Mouse (Mus musculus) lung, embryonic 14.5 days (tissue): ENCODE measurements around the gene Uba52. TPM values are rescaled to one million over a fixed set of nuclear protein-coding genes. Genes with fewer than 3 reads are reported as not detected.

Experiments used
- ATAC-seq: fragments of 200-750 bp; cut with Nextera tagmentation; 2 replicates; pipeline ENCODE4 v1.8.0; 2017; ENCODE audit warnings: mild to moderate bottlenecking, moderate TSS enrichment, moderate library complexity; ENCODE audit not compliant: insufficient read depth
- DNase-seq: peaks from one replicate; pipeline ENCODE4 v3.0.0-alpha.2; 2015
- H3K27ac ChIP-seq: fragments of 300-500 bp; sonication (generic); 2 replicates; pipeline ENCODE4 v1.5.1; 2014; ENCODE audit warnings: low read depth, mild to moderate bottlenecking, moderate library complexity
- H3K27me3 ChIP-seq: fragments of 300-500 bp; sonication (generic); 2 replicates; pipeline ENCODE4 v1.6.1; 2014; ENCODE audit warnings: low read length, control low read depth; ENCODE audit not compliant: insufficient read depth
- H3K36me3 ChIP-seq: fragments of 300-500 bp; sonication (generic); 2 replicates; pipeline ENCODE4 v1.6.1; 2014; ENCODE audit warnings: control low read depth; ENCODE audit not compliant: insufficient read depth
- H3K4me1 ChIP-seq: fragments of 300-500 bp; sonication (generic); 2 replicates; pipeline ENCODE4 v1.6.1; 2014; ENCODE audit warnings: antibody characterized with exemption, control low read depth; ENCODE audit not compliant: insufficient read depth
- H3K4me2 ChIP-seq: fragments of 300-500 bp; sonication (generic); 2 replicates; pipeline ENCODE4 v1.6.1; 2014; ENCODE audit warnings: mild to moderate bottlenecking
- H3K4me3 ChIP-seq: fragments of 300-500 bp; sonication (generic); 2 replicates; pipeline ENCODE4 v1.5.1; 2014; ENCODE audit warnings: low read depth, low read length
- H3K9ac ChIP-seq: fragments of 300-500 bp; sonication (generic); 2 replicates; pipeline ENCODE4 v1.6.1; 2014
- H3K9me3 ChIP-seq: fragments of 300-500 bp; sonication (generic); 2 replicates; pipeline ENCODE4 v1.6.1; 2016; ENCODE audit warnings: low read depth, low read length, control low read depth
- CTCF ChIP-seq: IDR thresholded peaks from 2 replicates; pipeline ENCODE4 v1.5.1; 2016; ENCODE audit warnings: antibody characterized with exemption, low read depth
- WGBS: fragments of 180-500 bp; shearing (Covaris S2); extraction: QIAGEN DNeasy Blood & Tissue Kit; methylation state at CpG from one replicate; pipeline ENCODE4 v1.1.7; 2014; 5-methylcytosine and 5-hydroxymethylcytosine counted together
- polyA plus RNA-seq: library from polyadenylated mRNA; unstranded; fragments of >200 nt; fragmentation: Nextera tagmentation; extraction: Ambion mirVana; gene quantifications from 2 replicates; pipeline ENCODE4 v1.2.1, GENCODE M21; 2014

The Uba52 gene
- polyA plus RNA-seq, 1 experiment from 2014 or later: 1,036 TPM

DNA sequence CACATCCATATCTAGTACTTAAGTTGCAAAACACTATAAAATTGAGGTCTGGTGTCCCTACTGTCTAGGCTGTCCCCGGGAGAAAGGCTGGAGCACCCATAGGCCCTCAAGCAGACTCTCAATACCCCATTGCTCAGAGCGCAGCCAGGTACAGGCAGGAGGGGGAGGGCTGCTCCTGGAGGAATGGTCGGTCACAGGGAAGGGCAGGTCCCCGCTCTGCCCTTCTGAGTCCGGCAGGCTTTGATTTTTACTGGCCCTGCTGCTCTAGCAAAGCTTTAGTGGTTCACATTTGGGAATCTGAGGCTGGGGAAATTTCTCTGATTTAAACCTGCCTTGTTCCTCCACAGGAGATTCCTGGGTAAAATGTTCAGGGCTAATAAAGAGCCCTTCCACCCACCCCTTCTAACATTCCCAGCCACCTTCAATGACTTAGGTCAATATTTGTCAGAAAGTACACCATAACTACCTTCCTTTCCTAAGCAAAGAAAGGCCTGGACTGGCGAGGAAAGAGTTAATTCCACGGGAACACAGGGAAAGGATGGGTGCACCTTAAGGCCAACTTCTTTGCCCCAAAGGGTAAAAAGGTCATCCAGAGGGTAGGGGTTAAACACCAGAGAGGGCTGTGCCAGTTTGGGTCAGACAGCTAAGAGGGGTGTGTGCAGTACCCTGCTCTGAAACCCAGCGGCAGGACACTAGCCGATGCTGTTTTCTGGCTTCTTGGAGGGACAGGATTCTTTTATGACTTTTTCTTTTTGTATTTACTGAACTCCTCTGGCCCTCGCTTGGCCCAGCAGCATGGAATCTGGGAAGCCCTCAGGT, 20.3 kb downstream of the Uba52 start:
- Histone ChIP-seq H3K27me3 (peaks cover 96% of the 10 kb centered on the region), H3K4me1 (peaks cover 16% of the 10 kb centered on the region), H3K9ac (no peak overlapping the region), H3K4me3 (peak overlapping the region; percentile 50), H3K4me2 (peak overlapping the region; percentile 82), H3K9me3 (no peaks in the 10 kb centered on the region), H3K27ac (peak overlapping the region; percentile 88), H3K36me3 (no peaks in the 10 kb centered on the region)
- no peak for TF ChIP-seq CTCF
- DNase-seq (no peak), ATAC-seq (no peak)
- WGBS: 14% methylated on average over 10 of the region's 10 CpGs

DNA sequence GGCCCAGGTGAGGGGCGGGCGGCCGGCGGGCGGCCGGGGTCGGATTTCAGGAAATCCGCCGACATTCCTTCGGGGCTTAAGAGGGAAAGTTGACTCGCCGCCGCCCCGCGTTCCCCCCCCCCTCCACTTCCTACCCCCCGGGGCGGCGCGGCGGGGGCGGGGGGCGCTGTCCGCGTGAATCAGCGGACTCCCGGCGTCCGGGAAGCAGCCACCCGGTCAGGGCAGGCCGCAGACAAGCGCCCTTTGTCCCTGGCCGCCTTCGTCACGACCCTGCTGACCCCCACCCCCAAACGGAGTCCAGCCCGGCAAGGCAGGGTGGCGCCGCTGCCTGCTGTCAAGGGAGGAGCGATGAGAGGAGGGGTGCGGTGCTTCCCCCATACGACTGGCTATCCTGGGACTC, 21.0 kb downstream of the Uba52 start:
- Histone ChIP-seq H3K4me3 (peak overlapping the region; percentile 32), H3K27ac (peak overlapping the region; percentile 86), H3K36me3 (no peaks in the 10 kb centered on the region), H3K9ac (peak overlapping the region; percentile 42), H3K4me2 (peak overlapping the region; percentile 63), H3K27me3 (peaks cover 93% of the 10 kb centered on the region), H3K4me1 (peaks cover 16% of the 10 kb centered on the region), H3K9me3 (no peaks in the 10 kb centered on the region)
- no peak for TF ChIP-seq CTCF
- DNase-seq: no peak
- WGBS: under 1% methylated on average over 28 of the region's 41 CpGs
- no peak for ATAC-seq

DNA sequence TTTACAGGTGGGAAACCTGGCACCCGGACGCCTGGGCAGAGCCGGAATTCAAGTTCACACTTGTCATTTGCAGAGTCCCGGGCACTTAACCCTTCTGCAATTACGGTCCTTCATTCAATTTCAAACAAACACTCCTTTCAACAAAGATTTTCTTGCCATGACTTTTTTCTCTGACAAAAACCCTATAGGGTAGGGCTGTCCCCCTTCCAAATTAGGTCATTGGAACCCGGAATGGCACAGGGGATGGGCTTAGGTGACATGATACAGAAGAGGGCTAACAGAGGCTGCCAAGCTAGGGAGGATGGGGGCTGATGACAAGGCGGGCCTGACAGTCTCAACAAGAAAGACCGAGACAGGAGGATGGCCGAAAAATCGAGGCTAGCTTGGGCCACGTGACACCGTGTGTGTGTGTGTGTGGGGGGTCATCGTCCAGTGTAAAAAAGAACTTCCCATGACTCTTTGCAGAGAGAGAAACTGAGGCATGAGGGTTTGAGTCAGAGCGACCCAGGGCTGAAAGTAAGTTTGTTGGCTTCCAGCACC, 21.6 kb downstream of the Uba52 start:
- peak overlapping the region; percentile 86 for H3K27ac ChIP-seq
- H3K9ac ChIP-seq: peak overlapping the region; percentile 42
- no peak for TF ChIP-seq CTCF
- no peaks in the 10 kb centered on the region for H3K9me3 ChIP-seq
- peak overlapping the region; percentile 63 for H3K4me2 ChIP-seq
- no peaks in the 10 kb centered on the region for H3K36me3 ChIP-seq
- DNase-seq: no peak
- H3K4me1 ChIP-seq: peaks cover 17% of the 10 kb centered on the region
- 2% methylated on average over 14 of the region's 14 CpGs for WGBS
- ATAC-seq: no peak
- peaks cover 91% of the 10 kb centered on the region for H3K27me3 ChIP-seq
- H3K4me3 ChIP-seq: peak overlapping the region; percentile 32

DNA sequence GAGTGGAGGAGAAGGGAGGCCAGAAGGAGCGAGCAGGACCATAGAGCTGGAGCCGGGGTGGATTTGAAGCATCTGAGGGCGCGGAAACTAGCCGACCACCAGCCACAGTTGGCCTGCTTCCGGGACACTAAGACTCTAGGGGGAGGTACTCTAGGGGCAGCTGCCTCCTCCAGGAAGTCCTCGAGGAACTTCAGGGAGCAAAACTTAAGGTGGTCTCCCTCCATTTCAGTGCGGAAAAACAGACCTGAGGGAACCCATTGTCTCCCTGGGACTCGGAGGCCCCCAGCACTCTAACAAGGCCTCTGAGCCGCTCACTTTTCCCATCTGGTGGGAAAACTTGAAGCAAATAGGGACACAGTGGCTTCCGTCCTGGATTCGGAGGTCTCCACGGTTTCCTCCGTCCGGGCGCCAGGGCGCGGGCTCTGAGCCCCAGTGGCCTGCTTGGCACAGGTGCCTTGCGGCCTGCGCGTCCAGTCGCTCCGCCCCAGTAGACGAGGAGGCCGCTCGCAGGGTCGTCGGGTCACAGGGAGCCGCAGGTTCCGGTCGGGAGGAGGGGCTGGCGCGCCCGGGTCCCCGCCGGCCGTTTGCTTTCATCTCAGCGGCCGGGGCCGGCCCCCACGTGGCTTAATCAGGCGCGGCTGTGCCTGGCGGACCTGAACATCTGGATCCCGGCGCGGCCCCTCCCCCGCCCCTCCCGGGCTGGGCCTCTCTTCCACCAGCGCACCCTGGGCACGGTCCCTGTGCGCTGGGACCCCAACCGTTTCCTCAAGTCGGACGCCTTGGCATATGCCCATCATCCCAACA, 22.4 kb downstream of the Uba52 start:
- Histone ChIP-seq H3K36me3 (no peaks in the 10 kb centered on the region), H3K27me3 (peaks cover 82% of the 10 kb centered on the region), H3K9ac (0 out of 2 replicates have a peak overlapping the region, but pooled peaks have one; percentile 23), H3K4me2 (peak overlapping the region; percentile 63), H3K27ac (peak overlapping the region; percentile 86), H3K4me1 (peaks cover 20% of the 10 kb centered on the region), H3K4me3 (peak overlapping the region; percentile 32), H3K9me3 (no peaks in the 10 kb centered on the region)
- DNase-seq (no peak), ATAC-seq (no peak)
- WGBS: 3% methylated on average over 55 of the region's 55 CpGs
- TF ChIP-seq CTCF: no peak

DNA sequence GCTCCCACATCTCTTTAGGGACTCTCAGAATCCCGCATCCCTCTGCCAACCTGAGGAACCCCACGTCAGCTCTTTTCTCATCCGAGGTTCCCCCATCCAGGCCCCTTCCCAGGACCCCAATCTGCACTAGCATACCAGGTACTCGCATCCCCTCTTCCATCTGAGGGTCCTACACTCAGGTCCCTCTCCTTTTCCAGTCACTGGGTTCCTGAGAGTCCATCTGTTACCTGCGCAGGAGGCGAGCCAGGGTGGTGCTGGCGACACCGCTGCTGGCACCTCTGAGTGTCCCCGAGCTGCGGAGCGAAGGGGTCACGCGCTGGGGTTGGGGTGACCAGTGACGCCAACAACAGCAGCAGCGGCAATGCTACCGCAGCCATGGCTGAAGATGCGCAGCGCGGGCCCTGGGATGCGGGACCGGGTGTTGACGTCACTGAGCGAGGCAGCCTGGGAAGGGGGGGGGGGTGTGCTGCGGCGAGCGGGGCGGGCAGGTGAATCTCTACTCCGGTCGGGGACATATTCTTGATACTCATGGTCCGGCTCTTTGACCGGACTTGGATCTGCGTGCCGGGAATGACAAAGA, 23.6 kb downstream of the Uba52 start, which contains the start of gene Tmem59l:
TSS of gene Tmem59l (minus strand) at position 418 of the 580 bp plus-strand sequence.
- DNase-seq (no peak), ATAC-seq (no peak)
- Histone ChIP-seq H3K4me1 (peaks cover 20% of the 10 kb centered on the region), H3K9ac (no peak within 1 kb of the TSS), H3K36me3 (no peaks in the 10 kb centered on the region), H3K4me2 (peak within 1 kb of the TSS; percentile 63), H3K27ac (peak within 1 kb of the TSS; percentile 86), H3K27me3 (peaks cover 71% of the 10 kb centered on the region), H3K9me3 (no peaks in the 10 kb centered on the region), H3K4me3 (peak within 1 kb of the TSS; percentile 32)
- WGBS: 9% methylated on average over 33 of the region's 33 CpGs
- no peak for TF ChIP-seq CTCF

DNA sequence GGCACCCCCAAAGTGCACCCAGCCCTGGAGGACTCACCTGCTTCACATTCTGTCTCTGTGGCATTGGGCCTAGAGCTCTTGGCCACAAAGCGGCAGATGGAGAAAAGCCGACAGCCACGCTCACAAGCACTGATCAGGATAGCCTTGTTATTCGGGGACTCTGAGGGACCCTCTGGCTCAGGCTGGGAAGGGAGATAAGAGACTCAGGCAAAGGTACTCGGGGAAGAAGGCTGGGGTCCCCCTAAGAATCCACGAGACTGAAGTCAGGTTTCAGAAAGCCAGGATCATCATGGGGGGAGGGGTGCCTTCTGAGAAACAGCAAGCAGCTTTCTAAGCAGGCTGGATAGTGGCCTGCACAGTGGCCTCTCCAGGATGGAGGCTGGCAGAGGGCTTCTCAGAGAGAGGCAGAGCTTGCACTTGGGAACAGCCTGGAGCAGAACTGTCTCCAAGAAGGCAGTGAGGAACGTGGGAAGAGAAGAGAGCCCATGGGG, 24.4 kb downstream of the Uba52 start:
- TF ChIP-seq CTCF: no peak
- Histone ChIP-seq H3K27me3 (peaks cover 63% of the 10 kb centered on the region), H3K4me2 (no peak overlapping the region), H3K4me1 (peaks cover 20% of the 10 kb centered on the region), H3K36me3 (no peaks in the 10 kb centered on the region), H3K9me3 (no peaks in the 10 kb centered on the region), H3K9ac (no peak overlapping the region), H3K27ac (no peak overlapping the region), H3K4me3 (no peak overlapping the region)
- DNase-seq (no peak), ATAC-seq (no peak)
- 47% methylated on average over 7 of the region's 7 CpGs for WGBS
